18 mouse cellular contexts compared by ENCODE assay signal in genomic region chr5:81326916-81327315, GRCm38 (mm10).
"Had no signal": no experiment of that assay in that cellular context is flagged by ENCODE, and none has a peak within 500 bp of the region (broad histone marks: within the 10 kb centered on the region; RNA-seq: fewer than 3 reads in every experiment).

No protein-coding gene starts in this region.

- H3K36me3 ChIP-seq: liver, embryonic 12.5 days; midbrain, embryonic 10.5 days; midbrain, embryonic 13.5 days; neural tube, embryonic 13.5 days; neural tube, embryonic 15.5 days had no signal

- H3K9ac ChIP-seq: liver, embryonic 12.5 days; liver, embryonic 14.5 days; midbrain, embryonic 13.5 days; neural tube, embryonic 13.5 days; neural tube, embryonic 15.5 days had no signal

- H3K4me2 ChIP-seq: liver, embryonic 12.5 days; midbrain, embryonic 13.5 days; neural tube, embryonic 13.5 days; neural tube, embryonic 15.5 days had no signal

- H3K4me3 ChIP-seq: liver, embryonic 12.5 days; midbrain, embryonic 10.5 days; midbrain, embryonic 13.5 days; myocyte; neural tube, embryonic 13.5 days; neural tube, embryonic 15.5 days had no signal

- H3K9me3 ChIP-seq: liver, embryonic 12.5 days; midbrain, embryonic 10.5 days; midbrain, embryonic 13.5 days; neural tube, embryonic 13.5 days; neural tube, embryonic 15.5 days had no signal

- DNase-seq: lung, adult 18-20 months; lung, postnatal 14 days; retina, postnatal 1 day; right cerebral cortex, adult 18-20 months; right cerebral cortex, postnatal 25 days; right cerebral cortex, postnatal 4 days; spleen, adult 18-20 months; thymus, adult 18-20 months; thymus, postnatal 14 days; thymus, postnatal 36 days had no signal

- H3K27ac ChIP-seq: liver, embryonic 12.5 days; liver, embryonic 14.5 days; midbrain, embryonic 10.5 days; midbrain, embryonic 13.5 days; neural tube, embryonic 13.5 days; neural tube, embryonic 15.5 days had no signal

- H3K27me3 ChIP-seq: liver, embryonic 12.5 days; midbrain, embryonic 13.5 days; neural tube, embryonic 13.5 days; neural tube, embryonic 15.5 days had no signal

- H3K4me1 ChIP-seq: liver, embryonic 12.5 days had no signal

- ATAC-seq: liver, embryonic 12.5 days; midbrain, embryonic 13.5 days; midbrain, embryonic 16.5 days had no signal
